Mouse (Mus musculus): ENCODE data around the gene Gm38655. TPM values are rescaled to one million over a fixed set of nuclear protein-coding genes. Genes with fewer than 3 reads are reported as not detected.

Gene Gm38655
- polyA plus RNA-seq, 1 experiment: 0.06 TPM

DNA sequence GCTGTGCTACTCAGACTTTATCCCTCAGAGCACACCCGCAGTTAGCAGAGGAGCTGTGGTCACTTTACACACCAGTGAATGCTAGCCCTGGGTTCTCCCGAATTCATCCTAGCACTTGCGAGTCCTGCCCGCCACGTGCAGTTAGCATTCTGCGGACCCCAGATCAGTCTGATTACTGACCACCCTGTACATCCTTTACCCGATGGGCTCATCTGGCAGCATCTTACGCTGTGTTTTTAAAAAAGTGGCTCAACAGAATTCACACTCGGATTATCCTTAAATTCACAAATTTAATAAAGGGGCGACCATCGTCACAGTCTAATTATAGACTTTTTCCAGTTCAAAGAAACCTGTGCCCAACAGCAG is 12.5 kb upstream of the Gm38655 start:
- TF ChIP-seq GATA1 (IDR thresholded peaks at IDR 0.05; ENCODE audit: low read length): no peak

- TF ChIP-seq GATA1 (IDR thresholded peaks at IDR 0.05; ENCODE audit: low read length): no peak
Measured at GRCm38 (mm10) chr17:25184961-25185360, 9.7 kb upstream of the Gm38655 start.

- peak; percentile 20 for TF ChIP-seq GATA1 (IDR thresholded peaks at IDR 0.05; ENCODE audit: low read length)
Measured at GRCm38 (mm10) chr17:25184129-25184691, 8.9 kb upstream of the Gm38655 start, which contains the start of gene BC003965. TSS of gene BC003965 (plus strand) at chr17:25184554.

GRCm38 (mm10) chr17:25183232-25183631 is 8.0 kb upstream of the Gm38655 start:
- no peak for TF ChIP-seq GATA1 (IDR thresholded peaks at IDR 0.05; ENCODE audit: low read length)

DNA sequence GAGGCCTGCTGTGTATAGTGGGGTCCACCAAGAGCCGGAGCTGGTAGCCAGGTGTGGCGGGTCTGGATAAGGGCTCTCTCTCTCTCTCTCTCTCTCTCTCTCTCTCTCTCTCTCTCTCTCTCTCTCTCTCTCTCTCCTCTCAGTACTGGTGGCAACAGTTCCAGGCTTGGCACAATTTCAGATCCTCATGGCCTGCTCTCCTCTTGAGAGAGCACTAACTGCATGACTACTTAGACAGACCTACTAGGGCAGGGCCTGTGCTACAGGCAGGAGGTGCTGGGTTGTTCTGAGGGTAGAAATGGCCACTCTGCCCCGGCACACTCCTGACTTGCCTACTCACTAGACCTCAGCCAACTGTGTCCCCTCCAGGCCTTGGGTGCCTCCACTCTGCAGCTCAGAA is 2.7 kb downstream of the Gm38655 start:
- no peak for TF ChIP-seq GATA1 (IDR thresholded peaks at IDR 0.05; ENCODE audit: low read length)

- no peak for TF ChIP-seq GATA1 (IDR thresholded peaks at IDR 0.05; ENCODE audit: low read length)
Measured at GRCm38 (mm10) chr17:25169706-25170105, 5.6 kb downstream of the Gm38655 start.

DNA sequence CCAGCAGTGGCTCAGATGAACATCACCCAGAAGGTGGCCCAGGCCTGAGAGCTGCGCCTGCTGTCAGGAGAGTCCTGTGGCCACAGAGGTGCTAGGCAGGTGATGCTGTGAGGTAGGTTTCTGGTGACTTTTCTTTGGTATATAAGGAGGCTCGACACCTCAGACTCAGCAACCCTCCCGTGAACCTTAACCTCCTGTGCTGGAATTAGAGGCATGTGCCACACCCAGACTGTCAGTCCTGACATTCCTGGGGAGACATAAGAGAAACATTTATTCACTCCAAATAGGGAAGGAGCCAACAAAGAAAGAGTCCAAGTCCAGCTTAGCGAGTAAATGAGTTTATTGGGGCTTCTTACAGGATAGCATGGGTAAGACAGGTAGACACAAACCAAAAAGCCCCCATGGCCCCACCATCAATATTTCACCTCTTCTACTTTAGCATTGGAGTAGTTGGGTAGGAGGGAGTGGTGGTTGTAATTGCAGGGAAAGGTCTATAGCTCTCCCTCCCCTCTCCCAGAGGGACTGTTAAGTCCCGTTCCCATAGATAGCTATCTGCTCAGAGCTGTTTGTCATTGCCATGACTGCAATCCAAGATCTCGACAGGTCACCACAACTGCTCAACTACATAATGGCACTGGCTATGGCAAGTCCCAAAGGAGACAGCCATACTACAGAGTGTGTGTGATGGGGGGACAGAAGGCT is 9.2 kb downstream of the Gm38655 start:
- TF ChIP-seq GATA1 (IDR thresholded peaks at IDR 0.05; ENCODE audit: low read length): no peak

GRCm38 (mm10) chr17:25164770-25165169 is 10.5 kb downstream of the Gm38655 start:
- no peak for TF ChIP-seq GATA1 (IDR thresholded peaks at IDR 0.05; ENCODE audit: low read length)

DNA sequence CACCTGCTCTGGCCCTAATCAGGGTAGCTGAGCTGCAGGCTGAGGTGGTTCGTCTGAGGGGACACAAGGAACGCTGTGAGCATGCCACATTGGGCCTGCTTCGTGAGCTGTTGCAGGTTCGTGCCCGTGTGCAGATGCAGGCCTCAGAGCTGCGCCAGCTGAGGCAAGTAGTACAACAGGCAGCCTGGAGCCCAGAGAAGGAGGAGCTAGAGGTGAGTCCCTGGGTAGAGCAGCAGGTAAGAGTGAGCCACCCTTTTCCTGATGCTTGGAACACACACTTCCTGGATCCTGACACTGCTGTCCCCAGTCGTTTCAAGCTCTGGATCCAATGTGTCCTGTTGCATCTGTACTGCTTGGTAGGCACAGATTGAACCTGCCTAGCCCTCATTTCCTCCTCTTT is 11.9 kb downstream of the Gm38655 start:
- TF ChIP-seq GATA1 (IDR thresholded peaks at IDR 0.05; ENCODE audit: low read length): no peak

- no peak for TF ChIP-seq GATA1 (IDR thresholded peaks at IDR 0.05; ENCODE audit: low read length)
Measured at GRCm38 (mm10) chr17:25162161-25162560, 13.1 kb downstream of the Gm38655 start, which contains the start of gene Ccdc154. TSS of gene Ccdc154 (plus strand) at chr17:25162461.

DNA sequence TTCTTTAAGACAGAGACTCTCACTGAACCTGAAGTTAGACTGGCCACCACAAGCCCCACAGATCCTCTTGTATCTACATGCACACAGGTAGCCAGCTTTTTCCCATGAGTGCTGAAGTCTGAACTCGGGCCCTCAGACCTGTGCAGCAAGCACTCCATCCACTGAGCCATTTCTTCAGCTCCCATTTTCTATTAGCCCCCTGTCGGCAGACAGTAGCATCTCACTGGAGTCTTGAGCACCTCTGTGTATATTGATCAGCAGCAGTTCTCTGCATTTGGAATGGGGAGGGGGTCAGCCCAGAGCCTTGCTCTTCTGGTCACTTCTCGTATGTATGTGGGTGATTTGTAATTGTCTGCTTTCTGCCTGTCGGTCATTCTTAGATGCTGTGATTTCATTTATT is 35.3 kb downstream of the Gm38655 start:
- TF ChIP-seq GATA1 (IDR thresholded peaks at IDR 0.05; ENCODE audit: low read length): no peak

- no peak for TF ChIP-seq GATA1 (IDR thresholded peaks at IDR 0.05; ENCODE audit: low read length)
Measured at GRCm38 (mm10) chr17:25138803-25139202, 36.5 kb downstream of the Gm38655 start.

DNA sequence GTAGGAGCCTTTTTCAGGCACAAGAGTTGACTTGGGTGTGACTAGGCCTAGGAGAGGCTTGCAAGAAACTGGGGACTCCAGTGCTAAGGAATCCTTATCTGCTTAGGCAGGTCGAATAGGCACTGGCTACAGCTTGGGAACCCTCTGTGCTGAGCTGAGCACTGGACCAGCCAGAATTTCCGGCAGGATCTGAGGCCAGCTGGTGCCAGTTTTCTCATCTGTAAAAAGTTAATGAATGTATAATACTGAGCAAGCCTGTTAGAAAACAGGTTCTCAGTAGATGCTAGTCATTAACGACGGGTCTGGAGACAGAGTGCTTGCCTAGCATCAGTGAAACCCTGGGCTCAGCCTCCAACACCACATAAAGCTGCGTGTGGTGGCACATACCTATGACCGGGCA is 39.6 kb downstream of the Gm38655 start:
- TF ChIP-seq GATA1 (IDR thresholded peaks at IDR 0.05; ENCODE audit: low read length): no peak

DNA sequence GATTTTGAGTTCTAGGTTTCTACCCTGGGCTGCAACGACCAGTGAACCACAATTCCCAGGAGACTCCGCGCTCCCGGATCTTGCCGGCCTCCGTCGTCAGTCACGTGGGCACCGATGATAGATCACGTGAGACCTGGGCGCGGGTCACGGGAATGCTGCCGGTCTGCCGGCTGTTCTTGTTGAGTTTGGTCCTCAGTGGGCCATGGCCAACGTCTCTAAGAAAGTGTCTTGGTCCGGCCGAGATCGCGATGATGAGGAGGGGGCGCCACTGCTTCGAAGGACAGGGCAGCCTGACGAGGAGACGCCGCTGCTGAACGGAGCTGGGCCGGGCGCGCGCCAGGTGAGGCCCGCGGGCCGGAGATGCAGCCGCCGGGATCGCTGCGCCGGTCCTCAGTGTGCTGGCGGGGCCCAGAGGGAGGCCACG is 42.0 kb downstream of the Gm38655 start, which contains the start of gene Clcn7:
Gene Clcn7 (plus strand): TSS at position 117 of the 424 bp plus-strand sequence.
- no peak for TF ChIP-seq GATA1 (IDR thresholded peaks at IDR 0.05; ENCODE audit: low read length)

- TF ChIP-seq GATA1 (IDR thresholded peaks at IDR 0.05; ENCODE audit: low read length): no peak
Measured at GRCm38 (mm10) chr17:25130060-25130459, 45.2 kb downstream of the Gm38655 start.

DNA sequence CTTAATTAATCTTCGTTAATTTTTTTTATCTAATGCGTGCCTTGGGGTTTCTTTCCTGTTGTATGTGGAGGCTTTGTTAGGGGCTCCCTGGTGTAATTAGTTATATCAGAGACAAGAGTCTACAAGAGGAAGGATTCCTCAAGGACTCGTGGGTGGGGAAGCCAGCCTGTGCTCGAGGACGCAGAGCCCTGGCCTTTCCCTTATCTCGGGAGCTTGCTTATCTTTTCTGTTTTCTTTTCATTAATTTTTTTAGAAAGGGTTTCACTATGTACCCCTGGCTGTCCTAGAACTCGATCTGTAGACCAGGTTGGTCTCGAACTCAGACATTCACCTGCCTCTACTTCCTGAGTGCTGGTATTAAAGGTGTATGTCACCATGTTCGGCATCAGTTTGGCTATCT is 47.6 kb downstream of the Gm38655 start:
- TF ChIP-seq GATA1 (IDR thresholded peaks at IDR 0.05; ENCODE audit: low read length): no peak

DNA sequence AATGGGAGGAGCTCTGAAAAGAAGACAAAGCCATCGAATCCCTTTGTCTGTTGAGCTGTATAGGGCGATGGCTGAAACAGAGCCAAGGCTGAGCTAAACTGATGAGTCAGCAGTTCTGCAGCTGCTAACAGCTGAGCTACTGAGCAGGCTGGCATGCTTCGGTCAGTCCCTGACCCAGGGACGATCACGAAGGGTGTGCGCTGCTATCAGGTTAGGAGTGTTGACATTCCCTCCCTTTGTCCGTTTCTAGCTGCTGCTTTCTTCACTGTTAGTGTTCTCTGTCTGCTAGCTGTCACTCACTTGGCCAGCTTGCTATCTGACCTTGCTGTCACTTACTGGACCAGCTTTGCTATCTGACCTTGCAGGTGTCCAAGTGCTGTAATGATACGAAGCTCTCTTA is 48.2 kb downstream of the Gm38655 start:
- no peak for TF ChIP-seq GATA1 (IDR thresholded peaks at IDR 0.05; ENCODE audit: low read length)
